Mouse (Mus musculus): ENCODE results near the gene Cacna1c. TPM values are rescaled to one million over a fixed set of nuclear protein-coding genes. Genes with fewer than 3 reads are reported as not detected.

The Cacna1c gene
- polyA plus RNA-seq, 1 experiment, result 0.11 TPM

DNA sequence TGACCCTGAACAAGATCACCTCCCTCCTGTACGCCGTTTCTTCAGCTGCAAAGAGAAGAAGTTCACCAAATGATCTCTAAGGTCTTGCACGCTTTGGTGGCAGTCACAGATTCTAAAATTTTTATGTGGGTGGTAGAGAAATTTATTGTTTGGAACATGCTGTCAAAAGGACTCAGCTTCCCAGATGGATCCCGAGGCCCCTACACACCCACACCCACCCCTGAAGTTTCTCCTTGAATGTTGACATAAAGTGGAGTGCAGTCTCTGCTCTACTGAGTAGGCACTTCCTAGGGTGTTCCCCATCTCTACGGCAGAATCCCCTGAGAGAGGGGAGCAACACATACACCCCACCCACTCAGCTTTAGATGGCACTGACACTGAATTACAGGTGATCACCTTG is 127.1 kb downstream of the Cacna1c start:
- TF ChIP-seq POLR2A (IDR thresholded peaks at IDR 0.05; ENCODE audit: borderline replicate concordance, low read depth, low read length) (no peak), CTCF (IDR thresholded peaks at IDR 0.05; ENCODE audit: low read depth, low read length) (no peak)
- no peak overlapping the region for H3K27ac ChIP-seq (ENCODE audit: insufficient read depth, low read depth, low read length)
- H3K4me3 ChIP-seq (ENCODE audit: insufficient read depth, low read length), result no peak overlapping the region

DNA sequence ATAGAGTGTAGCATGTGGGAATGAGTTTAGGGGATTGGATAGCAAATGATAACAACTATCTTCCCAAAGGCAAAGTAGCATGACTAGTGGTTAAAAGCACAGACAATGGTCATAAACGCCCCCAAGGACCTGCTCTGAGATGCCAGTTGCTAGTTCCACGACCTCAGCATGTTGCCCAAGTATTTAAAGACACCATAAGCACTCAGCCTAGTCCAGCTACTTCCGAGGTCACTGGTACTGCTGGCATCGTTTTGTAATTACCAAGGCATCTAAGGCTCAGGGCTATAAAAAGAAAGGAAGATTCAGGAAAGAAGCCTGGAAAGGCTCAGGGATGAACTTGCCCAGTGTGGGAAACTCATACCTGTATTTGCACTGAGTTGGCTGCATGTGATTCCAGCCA is 127.6 kb downstream of the Cacna1c start:
- TF ChIP-seq POLR2A (IDR thresholded peaks at IDR 0.05; ENCODE audit: borderline replicate concordance, low read depth, low read length) (no peak), CTCF (IDR thresholded peaks at IDR 0.05; ENCODE audit: low read depth, low read length) (no peak)
- no peaks in the 10 kb centered on the region for H3K4me1 ChIP-seq (ENCODE audit: control insufficient read depth, insufficient read depth, low read length)
- H3K27ac ChIP-seq (ENCODE audit: insufficient read depth, low read depth, low read length), result no peak overlapping the region
- H3K4me3 ChIP-seq (ENCODE audit: insufficient read depth, low read length), result no peak overlapping the region

More for the DNA sequence above, 127.1 kb downstream of the Cacna1c start:
- H3K4me1 ChIP-seq (ENCODE audit: control insufficient read depth, insufficient read depth, low read length), result no peaks in the 10 kb centered on the region

DNA sequence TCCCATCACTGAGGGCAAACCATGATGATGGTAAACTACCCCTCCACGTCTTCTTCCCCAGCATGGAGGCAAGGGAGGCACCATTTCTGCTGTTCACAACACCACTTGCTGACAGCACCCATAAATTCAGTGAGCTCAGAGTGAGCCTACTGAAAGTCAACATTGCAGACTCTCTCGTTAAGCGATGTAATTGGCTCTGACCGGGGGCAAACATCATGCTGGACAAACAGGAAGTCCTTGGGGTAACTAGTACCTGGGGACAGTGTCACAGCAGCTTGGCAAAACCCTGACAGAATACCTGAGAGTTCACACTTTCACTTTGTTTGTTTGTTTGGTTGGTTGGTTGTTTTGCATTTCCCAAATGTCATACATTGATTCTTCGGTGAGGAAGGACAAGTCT is 131.3 kb downstream of the Cacna1c start:
- Histone ChIP-seq H3K4me3 (ENCODE audit: insufficient read depth, low read length) (no peak overlapping the region), H3K27ac (ENCODE audit: insufficient read depth, low read depth, low read length) (no peak overlapping the region), H3K4me1 (ENCODE audit: control insufficient read depth, insufficient read depth, low read length) (no peaks in the 10 kb centered on the region)
- TF ChIP-seq CTCF (IDR thresholded peaks at IDR 0.05; ENCODE audit: low read depth, low read length) (no peak), POLR2A (IDR thresholded peaks at IDR 0.05; ENCODE audit: borderline replicate concordance, low read depth, low read length) (no peak)

DNA sequence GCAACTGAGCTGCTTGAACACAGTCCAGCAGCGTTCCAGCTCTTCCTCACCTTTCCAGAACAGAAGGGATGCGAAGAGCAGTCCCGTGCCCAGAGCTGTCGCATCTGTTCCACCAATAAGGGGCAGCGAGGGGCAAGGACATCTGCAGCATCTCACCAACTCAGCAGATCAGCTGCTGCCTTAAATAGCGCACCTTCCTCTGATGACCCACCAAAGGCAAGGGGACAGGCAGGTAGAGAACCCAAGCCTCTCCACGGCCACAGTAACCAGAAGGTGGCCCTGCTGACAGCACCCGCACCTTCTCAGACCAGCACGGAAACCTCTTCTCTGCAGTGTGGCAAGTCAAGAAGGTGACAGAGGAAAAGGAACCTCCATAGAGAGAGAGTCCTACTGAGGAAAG is 131.8 kb downstream of the Cacna1c start:
- no peak overlapping the region for H3K27ac ChIP-seq (ENCODE audit: insufficient read depth, low read depth, low read length)
- H3K4me1 ChIP-seq (ENCODE audit: control insufficient read depth, insufficient read depth, low read length), result no peaks in the 10 kb centered on the region
- TF ChIP-seq POLR2A (IDR thresholded peaks at IDR 0.05; ENCODE audit: borderline replicate concordance, low read depth, low read length) (no peak), CTCF (IDR thresholded peaks at IDR 0.05; ENCODE audit: low read depth, low read length) (no peak)
- H3K4me3 ChIP-seq (ENCODE audit: insufficient read depth, low read length), result no peak overlapping the region

DNA sequence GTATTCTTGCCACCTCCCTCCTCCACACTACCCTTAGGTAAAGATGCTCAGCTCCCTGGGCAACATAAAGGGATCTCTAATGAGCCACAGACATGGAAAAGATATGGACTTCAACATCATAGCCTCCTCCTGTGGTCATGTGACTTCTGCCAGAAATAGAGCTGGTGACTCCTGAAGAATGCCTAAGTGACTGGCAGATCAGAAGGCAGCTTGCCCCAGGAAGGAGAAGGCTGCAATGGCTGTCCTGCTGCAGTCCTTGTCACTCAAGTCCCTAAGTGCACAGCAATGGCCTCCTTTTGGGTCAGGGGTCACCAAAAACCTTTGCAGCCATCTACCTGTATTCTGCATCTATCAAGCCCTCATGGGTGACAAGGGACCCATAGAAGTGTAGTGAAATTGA is 133.5 kb downstream of the Cacna1c start:
- no peak overlapping the region for H3K27ac ChIP-seq (ENCODE audit: insufficient read depth, low read depth, low read length)
- no peak for TF ChIP-seq POLR2A (IDR thresholded peaks at IDR 0.05; ENCODE audit: borderline replicate concordance, low read depth, low read length)
- no peak for TF ChIP-seq CTCF (IDR thresholded peaks at IDR 0.05; ENCODE audit: low read depth, low read length)
- no peaks in the 10 kb centered on the region for H3K4me1 ChIP-seq (ENCODE audit: control insufficient read depth, insufficient read depth, low read length)
- H3K4me3 ChIP-seq (ENCODE audit: insufficient read depth, low read length), result no peak overlapping the region

DNA sequence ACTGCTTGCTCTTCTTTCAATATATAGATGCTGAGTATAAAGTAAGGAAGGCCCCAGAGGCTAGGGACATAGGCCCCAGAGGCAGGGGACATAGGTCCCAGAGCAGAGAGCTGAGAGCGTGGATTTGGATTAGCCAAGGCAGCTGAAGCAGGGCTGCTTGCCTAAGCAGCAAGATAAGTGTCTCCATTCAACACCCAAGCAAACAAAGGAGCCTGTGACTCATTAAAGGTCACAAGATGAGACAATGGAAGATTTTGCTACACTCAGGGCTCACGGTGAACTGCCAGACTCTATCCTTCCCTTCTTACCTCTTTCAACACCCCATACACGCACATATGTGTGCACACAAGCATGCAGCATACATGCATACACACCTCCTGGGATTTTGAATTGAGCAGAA is 137.3 kb downstream of the Cacna1c start:
- no peak overlapping the region for H3K27ac ChIP-seq (ENCODE audit: insufficient read depth, low read depth, low read length)
- no peak for TF ChIP-seq POLR2A (IDR thresholded peaks at IDR 0.05; ENCODE audit: borderline replicate concordance, low read depth, low read length)
- no peak for TF ChIP-seq CTCF (IDR thresholded peaks at IDR 0.05; ENCODE audit: low read depth, low read length)
- H3K4me3 ChIP-seq (ENCODE audit: insufficient read depth, low read length), result no peak overlapping the region
- no peaks in the 10 kb centered on the region for H3K4me1 ChIP-seq (ENCODE audit: control insufficient read depth, insufficient read depth, low read length)

DNA sequence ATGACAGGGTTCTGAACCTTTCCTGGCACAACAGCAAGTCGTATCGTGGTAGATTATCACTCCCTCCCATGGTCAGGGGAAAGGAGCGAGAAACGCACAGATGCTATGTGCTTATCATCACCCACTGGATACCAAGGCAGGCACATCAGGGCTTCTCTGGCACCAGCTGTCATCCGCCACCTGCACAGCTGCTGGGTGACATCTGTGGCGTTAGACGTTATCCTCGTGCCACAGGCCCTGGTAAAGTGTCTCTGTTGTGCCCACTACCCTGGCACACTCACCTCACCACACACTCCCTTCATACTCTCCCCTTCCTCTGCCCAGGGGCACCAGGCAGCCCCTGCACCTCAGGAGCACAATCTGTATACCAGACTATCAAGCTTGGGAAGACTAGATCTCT is 137.8 kb downstream of the Cacna1c start:
- H3K27ac ChIP-seq (ENCODE audit: insufficient read depth, low read depth, low read length), result no peak overlapping the region
- no peak overlapping the region for H3K4me3 ChIP-seq (ENCODE audit: insufficient read depth, low read length)
- TF ChIP-seq POLR2A (IDR thresholded peaks at IDR 0.05; ENCODE audit: borderline replicate concordance, low read depth, low read length) (no peak), CTCF (IDR thresholded peaks at IDR 0.05; ENCODE audit: low read depth, low read length) (no peak)
- no peaks in the 10 kb centered on the region for H3K4me1 ChIP-seq (ENCODE audit: control insufficient read depth, insufficient read depth, low read length)

DNA sequence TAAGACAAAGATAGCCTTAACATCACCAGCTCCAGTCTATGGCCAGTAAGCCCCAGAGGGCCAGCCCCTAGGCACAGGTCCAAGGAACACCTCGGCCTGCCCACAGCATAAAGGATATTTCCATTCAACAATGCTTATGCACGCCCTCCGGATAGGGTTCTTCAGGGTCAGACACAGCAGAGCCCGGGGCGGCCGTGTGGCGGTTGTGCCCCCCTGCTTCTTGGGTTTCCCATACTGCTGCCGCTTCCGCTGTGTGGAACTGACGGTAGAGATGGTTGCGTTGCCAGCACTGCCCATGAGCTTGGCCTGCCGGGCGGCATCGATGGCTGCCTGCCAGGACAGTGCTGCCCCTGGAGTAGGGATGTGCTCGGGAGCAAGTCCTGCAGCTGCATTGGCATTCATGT is 139.1 kb downstream of the Cacna1c start:
- Histone ChIP-seq H3K4me1 (ENCODE audit: control insufficient read depth, insufficient read depth, low read length) (no peaks in the 10 kb centered on the region), H3K4me3 (ENCODE audit: insufficient read depth, low read length) (no peak overlapping the region), H3K27ac (ENCODE audit: insufficient read depth, low read depth, low read length) (no peak overlapping the region)
- TF ChIP-seq CTCF (IDR thresholded peaks at IDR 0.05; ENCODE audit: low read depth, low read length) (no peak), POLR2A (IDR thresholded peaks at IDR 0.05; ENCODE audit: borderline replicate concordance, low read depth, low read length) (no peak)

DNA sequence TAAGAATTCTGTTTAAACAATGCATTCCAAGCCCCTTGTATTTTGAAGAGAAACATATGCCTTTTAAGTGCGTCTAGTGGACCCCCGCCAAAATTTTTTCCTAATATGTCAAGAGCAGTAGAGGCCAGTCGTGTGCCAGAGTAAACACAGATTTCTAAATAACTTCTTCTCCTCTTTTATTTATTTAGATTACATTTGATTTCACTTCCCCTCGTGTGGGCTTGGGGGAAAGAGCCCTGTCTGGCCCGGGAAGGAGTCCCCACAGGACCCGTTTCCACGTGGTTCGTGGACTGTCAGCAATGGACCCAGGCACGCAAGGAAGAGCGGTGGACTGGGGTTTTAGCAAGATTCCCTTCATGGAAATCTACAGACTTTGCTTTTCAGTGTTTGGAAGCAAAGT is 143.4 kb downstream of the Cacna1c start:
- Histone ChIP-seq H3K27ac (ENCODE audit: insufficient read depth, low read depth, low read length) (no peak overlapping the region), H3K4me3 (ENCODE audit: insufficient read depth, low read length) (no peak overlapping the region), H3K4me1 (ENCODE audit: control insufficient read depth, insufficient read depth, low read length) (no peaks in the 10 kb centered on the region)
- TF ChIP-seq CTCF (IDR thresholded peaks at IDR 0.05; ENCODE audit: low read depth, low read length), result no peak
- TF ChIP-seq POLR2A (IDR thresholded peaks at IDR 0.05; ENCODE audit: borderline replicate concordance, low read depth, low read length), result no peak

DNA sequence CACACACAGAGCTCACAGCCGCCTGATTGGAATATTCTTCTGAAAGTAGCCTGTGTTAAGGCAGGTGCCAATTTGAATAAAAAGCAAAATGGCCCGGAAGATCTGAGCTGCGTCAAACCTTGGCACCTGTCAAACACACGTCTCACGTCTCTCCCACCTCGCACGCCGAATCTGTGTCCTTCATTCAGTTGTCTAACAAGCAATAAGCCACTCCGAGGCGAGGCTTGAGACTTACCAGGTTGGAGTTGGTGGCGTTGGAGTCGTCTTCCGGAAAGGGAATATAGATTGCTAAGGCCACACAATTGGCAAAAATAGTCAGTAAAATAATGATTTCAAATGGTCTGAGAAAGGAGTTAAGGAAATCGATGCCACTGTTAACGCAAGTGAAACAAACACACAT is 143.9 kb downstream of the Cacna1c start:
- Histone ChIP-seq H3K4me3 (ENCODE audit: insufficient read depth, low read length) (no peak overlapping the region), H3K27ac (ENCODE audit: insufficient read depth, low read depth, low read length) (no peak overlapping the region), H3K4me1 (ENCODE audit: control insufficient read depth, insufficient read depth, low read length) (no peaks in the 10 kb centered on the region)
- TF ChIP-seq POLR2A (IDR thresholded peaks at IDR 0.05; ENCODE audit: borderline replicate concordance, low read depth, low read length), result no peak
- TF ChIP-seq CTCF (IDR thresholded peaks at IDR 0.05; ENCODE audit: low read depth, low read length), result no peak

DNA sequence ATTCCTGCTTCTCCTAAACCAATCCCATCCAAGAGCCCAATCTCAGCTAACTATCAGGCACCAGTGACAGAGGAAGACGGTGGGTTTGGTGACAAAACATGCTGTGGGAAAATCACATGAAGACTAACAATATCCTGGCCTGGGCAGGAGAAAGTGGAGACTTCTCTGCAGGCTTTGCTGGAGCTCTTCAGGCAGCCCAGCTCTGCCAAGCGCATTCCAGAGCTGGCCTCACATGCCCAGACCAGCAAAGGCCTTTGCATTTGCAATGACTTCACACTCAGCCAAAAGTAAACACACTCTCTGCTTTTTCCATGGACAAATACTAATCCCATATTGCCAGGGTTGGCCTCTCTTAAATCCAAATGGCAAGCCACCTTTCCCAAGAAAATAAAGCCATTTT is 144.5 kb downstream of the Cacna1c start:
- H3K4me3 ChIP-seq (ENCODE audit: insufficient read depth, low read length), result no peak overlapping the region
- H3K4me1 ChIP-seq (ENCODE audit: control insufficient read depth, insufficient read depth, low read length), result no peaks in the 10 kb centered on the region
- no peak for TF ChIP-seq CTCF (IDR thresholded peaks at IDR 0.05; ENCODE audit: low read depth, low read length)
- no peak overlapping the region for H3K27ac ChIP-seq (ENCODE audit: insufficient read depth, low read depth, low read length)
